18 mouse cellular contexts compared by ENCODE assay signal in genomic region chr17:49799168-49799567, GRCm38 (mm10).
DNase-seq lines count a peak whose midpoint lies in the region; ATAC-seq and TF ChIP-seq lines count a peak whose summit lies in the region.
"Had no signal": no experiment of that assay in that cellular context is flagged by ENCODE, and none has a peak within 500 bp of the region (broad histone marks: within the 10 kb centered on the region; RNA-seq: fewer than 3 reads in every experiment).

No protein-coding gene starts in this region.

- H3K4me3 ChIP-seq in kidney, postnatal 0 days (replicated peaks; ENCODE audit: low read depth, low read length), result no peak overlapping the region
- no peak overlapping the region for H3K4me3 ChIP-seq in kidney, embryonic 15.5 days (replicated peaks)
- no peak overlapping the region for H3K4me3 ChIP-seq in midbrain, embryonic 11.5 days (ENCODE audit: low read depth, low read length)
- H3K4me3 ChIP-seq in midbrain, embryonic 14.5 days (replicated peaks; ENCODE audit: low read depth, low read length), result no peak overlapping the region
- H3K4me3 ChIP-seq: heart, embryonic 13.5 days; hindbrain, embryonic 12.5 days; lung, embryonic 15.5 days; midbrain, embryonic 15.5 days had no signal

- no peaks in the 10 kb centered on the region for H3K36me3 ChIP-seq in kidney, postnatal 0 days (ENCODE audit: insufficient read depth, low read length)
- no peaks in the 10 kb centered on the region for H3K36me3 ChIP-seq in kidney, embryonic 15.5 days
- no peaks in the 10 kb centered on the region for H3K36me3 ChIP-seq in midbrain, embryonic 11.5 days (ENCODE audit: control insufficient read depth, insufficient read depth, low read length)
- no peaks in the 10 kb centered on the region for H3K36me3 ChIP-seq in midbrain, embryonic 14.5 days (ENCODE audit: control insufficient read depth, insufficient read depth, low read length)
- H3K36me3 ChIP-seq: heart, embryonic 13.5 days; hindbrain, embryonic 12.5 days; lung, embryonic 15.5 days; midbrain, embryonic 15.5 days had no signal

- 57% methylated on average over 5 of the region's 5 CpGs for WGBS in kidney, postnatal 0 days
- WGBS in kidney, embryonic 15.5 days, result 72% methylated on average over 5 of the region's 5 CpGs
- WGBS in midbrain, embryonic 11.5 days, result 86% methylated on average over 5 of the region's 5 CpGs
- 87% methylated on average over 5 of the region's 5 CpGs for WGBS in midbrain, embryonic 14.5 days

- no peak overlapping the region for H3K9ac ChIP-seq in kidney, postnatal 0 days (ENCODE audit: low read depth, low read length)
- H3K9ac ChIP-seq in kidney, embryonic 15.5 days, result no peak overlapping the region
- no peak overlapping the region for H3K9ac ChIP-seq in midbrain, embryonic 11.5 days (ENCODE audit: low read length)
- H3K9ac ChIP-seq in midbrain, embryonic 14.5 days (replicated peaks; ENCODE audit: low read length), result no peak overlapping the region
- H3K9ac ChIP-seq: heart, embryonic 13.5 days; hindbrain, embryonic 12.5 days; lung, embryonic 15.5 days; midbrain, embryonic 15.5 days had no signal

- H3K27ac ChIP-seq in kidney, postnatal 0 days, result no peak overlapping the region
- H3K27ac ChIP-seq in kidney, embryonic 15.5 days, result no peak overlapping the region
- H3K27ac ChIP-seq in midbrain, embryonic 11.5 days (ENCODE audit: low read depth, low read length), result no peak overlapping the region
- no peak overlapping the region for H3K27ac ChIP-seq in midbrain, embryonic 14.5 days (replicated peaks; ENCODE audit: low read depth, low read length)
- H3K27ac ChIP-seq: heart, embryonic 13.5 days; hindbrain, embryonic 12.5 days; lung, embryonic 15.5 days; midbrain, embryonic 15.5 days had no signal

- no peak for TF ChIP-seq CTCF in kidney, postnatal 0 days (IDR thresholded peaks at IDR 0.05; ENCODE audit: low read depth)

- no peaks in the 10 kb centered on the region for H3K9me3 ChIP-seq in kidney, postnatal 0 days (replicated peaks; ENCODE audit: low read length)
- no peaks in the 10 kb centered on the region for H3K9me3 ChIP-seq in kidney, embryonic 15.5 days (replicated peaks)
- no peaks in the 10 kb centered on the region for H3K9me3 ChIP-seq in midbrain, embryonic 11.5 days (ENCODE audit: control insufficient read depth, low read length)
- no peaks in the 10 kb centered on the region for H3K9me3 ChIP-seq in midbrain, embryonic 14.5 days (ENCODE audit: control insufficient read depth, low read length)
- H3K9me3 ChIP-seq: hindbrain, embryonic 12.5 days; lung, embryonic 15.5 days; midbrain, embryonic 15.5 days had no signal

- ATAC-seq in kidney, postnatal 0 days (replicated peaks; ENCODE audit: low FRiP score, low read depth), result no peak
- ATAC-seq in kidney, embryonic 15.5 days (replicated peaks; ENCODE audit: low FRiP score), result no peak
- ATAC-seq in midbrain, embryonic 11.5 days (ENCODE audit: low FRiP score), result no peak
- ATAC-seq in midbrain, embryonic 14.5 days (ENCODE audit: low FRiP score, low TSS enrichment), result no peak
- no peak for ATAC-seq in granulocyte monocyte progenitor cell, adult 5-6 weeks (replicated peaks; ENCODE audit: poor library complexity, severe bottlenecking)
- ATAC-seq: forebrain, embryonic 14.5 days; midbrain, embryonic 15.5 days had no signal

- H3K4me1 ChIP-seq in kidney, postnatal 0 days (replicated peaks; ENCODE audit: insufficient read depth, low read length), result no peaks in the 10 kb centered on the region
- peaks cover 20% of the 10 kb centered on the region for H3K4me1 ChIP-seq in kidney, embryonic 15.5 days
- H3K4me1 ChIP-seq in midbrain, embryonic 11.5 days (ENCODE audit: control insufficient read depth, insufficient read depth, low read length), result no peaks in the 10 kb centered on the region
- no peaks in the 10 kb centered on the region for H3K4me1 ChIP-seq in midbrain, embryonic 14.5 days (ENCODE audit: control insufficient read depth, insufficient read depth, low read length)
- H3K4me1 ChIP-seq: heart, embryonic 13.5 days; hindbrain, embryonic 12.5 days; lung, embryonic 15.5 days; midbrain, embryonic 15.5 days had no signal

- DNase-seq in adrenal gland, postnatal 14 days, result peak; percentile 35
- DNase-seq in adrenal gland, adult 8-10 months, result no peak
- peak; percentile 56 for DNase-seq in kidney, postnatal 0 days (ENCODE audit: low spot score)
- peak; percentile 59 for DNase-seq in midbrain, embryonic 11.5 days (ENCODE audit: low spot score, missing footprints)
- no peak for DNase-seq in midbrain, embryonic 14.5 days
- no peak for DNase-seq in left cerebral cortex, adult 11 months (ENCODE audit: low spot score)
- DNase-seq: adrenal gland, postnatal 25 days; B cell, adult 2 months; cerebellum, postnatal 10 days; embryo, embryonic 11 days; thymus, postnatal 25 days had no signal

- H3K4me2 ChIP-seq in kidney, postnatal 0 days (ENCODE audit: low read length), result no peak overlapping the region
- no peak overlapping the region for H3K4me2 ChIP-seq in kidney, embryonic 15.5 days
- H3K4me2 ChIP-seq in midbrain, embryonic 11.5 days, result no peak overlapping the region
- H3K4me2 ChIP-seq in midbrain, embryonic 14.5 days (ENCODE audit: low read length), result no peak overlapping the region
- H3K4me2 ChIP-seq: heart, embryonic 13.5 days; hindbrain, embryonic 12.5 days; lung, embryonic 15.5 days; midbrain, embryonic 15.5 days had no signal

- H3K27me3 ChIP-seq in kidney, postnatal 0 days (ENCODE audit: insufficient read depth, low read length), result no peaks in the 10 kb centered on the region
- H3K27me3 ChIP-seq in kidney, embryonic 15.5 days, result no peaks in the 10 kb centered on the region
- no peaks in the 10 kb centered on the region for H3K27me3 ChIP-seq in midbrain, embryonic 11.5 days (ENCODE audit: control insufficient read depth, insufficient read depth, low read length)
- no peaks in the 10 kb centered on the region for H3K27me3 ChIP-seq in midbrain, embryonic 14.5 days (ENCODE audit: control insufficient read depth, insufficient read depth, low read length)
- H3K27me3 ChIP-seq: heart, embryonic 13.5 days; hindbrain, embryonic 12.5 days; lung, embryonic 15.5 days; midbrain, embryonic 15.5 days had no signal

Comparison
In these comparisons a context has a peak if more than half of its experiments do, and no peak if none do; other contexts are left out.
1. DNase-seq: peak in adrenal gland, postnatal 14 days (single experiment), kidney, postnatal 0 days (single experiment) and midbrain, embryonic 11.5 days (single experiment); none in adrenal gland, adult 8-10 months (single experiment), midbrain, embryonic 14.5 days (single experiment) and left cerebral cortex, adult 11 months (single experiment).